Mouse (Mus musculus) thymus, adult 18-20 months (tissue): ENCODE data around the gene Slc25a44.
"Not testable (repeated sequence)": the region's sequence is repeated elsewhere in the genome, so short reads cannot be mapped to it uniquely, and the experiment has no call there.

Experiments used
- DNase-seq, 2 experiments: peaks; one replicate each; pipeline ENCODE4 v3.0.0; 2022; ENCODE audit warnings: mixed read lengths in 2 of 2

Slc25a44 gene

GRCm38 (mm10) chr3:88449395-88450023, 24.6 kb upstream of the Slc25a44 start:
- no peak for DNase-seq

- DNase-seq, result no peak
Observed at GRCm38 (mm10) chr3:88448443-88448842, 23.5 kb upstream of the Slc25a44 start.

GRCm38 (mm10) chr3:88447676-88448183, 22.8 kb upstream of the Slc25a44 start:
- no peak for DNase-seq

- no peak for DNase-seq
Observed at GRCm38 (mm10) chr3:88446471-88447123, 21.7 kb upstream of the Slc25a44 start.

- DNase-seq, result no peak
Observed at GRCm38 (mm10) chr3:88442888-88443287, 17.9 kb upstream of the Slc25a44 start.

GRCm38 (mm10) chr3:88442488-88442887, 17.5 kb upstream of the Slc25a44 start:
- no peak for DNase-seq

GRCm38 (mm10) chr3:88440500-88441381, 15.8 kb upstream of the Slc25a44 start:
- DNase-seq, result no peak

GRCm38 (mm10) chr3:88439582-88439981, 14.6 kb upstream of the Slc25a44 start:
- DNase-seq, result no peak

- DNase-seq, result no peak
Observed at GRCm38 (mm10) chr3:88437454-88437853, 12.5 kb upstream of the Slc25a44 start.

GRCm38 (mm10) chr3:88436395-88437201, 11.7 kb upstream of the Slc25a44 start:
- no peak for DNase-seq

- no peak for DNase-seq
Observed at GRCm38 (mm10) chr3:88435515-88435914, 10.6 kb upstream of the Slc25a44 start.

GRCm38 (mm10) chr3:88428639-88429038, 3.7 kb upstream of the Slc25a44 start:
- DNase-seq, result not testable (repeated sequence)

- DNase-seq, result no peak
Observed at GRCm38 (mm10) chr3:88427342-88427905, 2.5 kb upstream of the Slc25a44 start.

GRCm38 (mm10) chr3:88425708-88426420, 925 bp upstream of the Slc25a44 start:
- DNase-seq, result no peak

GRCm38 (mm10) chr3:88425330-88425689, 371 bp upstream of the Slc25a44 start:
- no peak for DNase-seq

GRCm38 (mm10) chr3:88422020-88422720, 2.8 kb downstream of the Slc25a44 start:
- no peak for DNase-seq

- no peak for DNase-seq
Observed at GRCm38 (mm10) chr3:88420771-88421170, 4.2 kb downstream of the Slc25a44 start.

- no peak for DNase-seq
Observed at GRCm38 (mm10) chr3:88418016-88418415, 6.9 kb downstream of the Slc25a44 start.

- DNase-seq, result no peak
Observed at GRCm38 (mm10) chr3:88415668-88416067, 9.3 kb downstream of the Slc25a44 start.

- DNase-seq, result no peak
Observed at GRCm38 (mm10) chr3:88412636-88413035, 12.3 kb downstream of the Slc25a44 start.

GRCm38 (mm10) chr3:88411681-88412080, 13.3 kb downstream of the Slc25a44 start:
- DNase-seq, result no peak
